Mouse (Mus musculus): ENCODE results near the gene Crybg1. TPM values are rescaled to one million over a fixed set of nuclear protein-coding genes. Genes with fewer than 3 reads are reported as not detected.

The Crybg1 gene
- total RNA-seq, 1 experiment from 2014 or later, result 0.85 TPM

DNA sequence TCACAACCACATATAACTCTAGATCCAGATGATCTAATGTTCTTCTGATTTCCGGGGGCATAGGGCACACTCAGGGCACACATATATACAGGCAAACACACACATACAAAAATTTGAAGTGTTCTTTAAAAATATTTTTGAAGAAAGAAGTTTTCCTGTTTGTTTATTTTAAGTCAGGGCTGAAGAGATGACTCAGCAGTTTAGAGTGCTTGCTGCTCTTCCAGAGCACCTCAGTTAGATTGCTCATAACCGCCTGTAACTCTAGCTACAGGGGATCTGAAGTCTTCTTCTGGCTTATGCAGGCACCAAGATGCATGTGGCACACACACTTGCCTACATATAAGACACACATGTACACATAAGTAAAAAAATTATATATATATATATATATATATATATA lies 56.9 kb downstream of the Crybg1 start:
- no peak for DNase-seq

DNA sequence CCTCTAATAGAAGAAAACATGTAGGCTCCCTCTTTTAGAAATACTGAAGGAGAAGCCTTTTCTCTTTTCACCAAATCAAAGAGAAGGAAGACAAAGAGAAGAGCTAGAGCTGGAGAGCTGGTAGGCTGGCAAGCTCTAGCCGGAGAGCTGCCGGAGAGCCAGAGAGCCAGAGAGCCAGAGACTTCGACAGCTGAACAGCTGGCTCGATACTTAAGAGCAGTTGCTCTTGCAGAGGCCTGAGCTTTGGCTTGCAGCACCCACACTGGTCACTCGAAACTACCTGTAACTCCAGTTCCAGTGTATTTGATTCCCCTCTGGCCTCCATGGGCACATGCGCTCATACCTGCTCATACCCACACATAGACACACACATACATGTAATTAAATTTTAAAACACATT lies 68.3 kb downstream of the Crybg1 start:
- no peak for DNase-seq

DNA sequence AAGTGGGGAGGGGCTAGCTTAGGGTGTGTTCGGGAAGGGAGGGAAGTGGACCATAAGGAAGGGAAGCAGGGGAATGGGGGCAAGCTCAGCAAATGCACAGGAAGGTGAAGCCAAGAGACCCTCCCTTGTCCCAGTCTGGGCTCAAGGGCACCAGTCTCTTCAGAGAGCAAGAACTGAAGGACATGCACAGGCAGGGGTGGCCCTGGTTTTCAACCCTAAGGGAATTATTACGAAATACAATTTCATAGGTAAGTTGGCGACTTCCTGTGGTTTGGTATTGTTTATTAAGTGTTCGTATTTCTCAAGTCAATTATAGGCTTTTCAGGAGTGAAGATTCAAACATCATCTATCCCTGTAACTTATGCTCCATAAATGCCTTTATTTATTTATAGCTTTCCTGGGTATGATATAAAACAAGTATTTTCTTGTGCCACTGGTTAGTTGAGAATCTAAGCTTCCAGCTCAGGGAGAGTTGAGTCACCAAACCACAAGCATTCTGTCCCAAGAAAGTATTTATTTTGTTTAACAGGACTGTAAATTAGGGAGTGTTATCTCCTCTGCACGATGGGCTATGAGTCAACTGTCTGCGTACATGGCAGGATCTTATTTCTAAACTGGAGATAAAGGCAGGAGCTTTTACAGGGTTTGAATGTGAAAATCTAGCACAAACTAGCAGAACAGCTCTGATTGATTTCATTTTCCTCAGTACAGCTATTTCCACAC lies 69.7 kb downstream of the Crybg1 start:
- no peak for DNase-seq

DNA sequence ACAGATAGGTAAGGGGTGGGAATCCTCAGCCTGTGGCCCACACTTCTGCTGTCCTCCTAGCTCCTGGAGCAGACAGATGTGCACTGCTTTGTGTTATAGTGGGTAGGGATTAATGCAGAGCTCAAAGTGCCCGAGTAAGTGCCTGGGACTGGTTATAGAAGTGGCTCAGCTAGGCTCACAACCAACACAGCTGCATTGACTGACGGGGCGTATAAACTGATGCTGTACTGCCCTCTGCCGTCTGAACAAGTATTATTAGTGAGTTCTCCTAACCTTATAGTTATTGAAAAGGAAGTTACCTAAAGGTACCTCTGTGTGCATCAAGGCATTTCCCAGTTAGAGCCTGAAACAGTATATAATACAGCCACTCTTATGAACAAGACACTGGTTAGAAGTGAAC lies 77.6 kb downstream of the Crybg1 start:
- peak; percentile 51 for DNase-seq

DNA sequence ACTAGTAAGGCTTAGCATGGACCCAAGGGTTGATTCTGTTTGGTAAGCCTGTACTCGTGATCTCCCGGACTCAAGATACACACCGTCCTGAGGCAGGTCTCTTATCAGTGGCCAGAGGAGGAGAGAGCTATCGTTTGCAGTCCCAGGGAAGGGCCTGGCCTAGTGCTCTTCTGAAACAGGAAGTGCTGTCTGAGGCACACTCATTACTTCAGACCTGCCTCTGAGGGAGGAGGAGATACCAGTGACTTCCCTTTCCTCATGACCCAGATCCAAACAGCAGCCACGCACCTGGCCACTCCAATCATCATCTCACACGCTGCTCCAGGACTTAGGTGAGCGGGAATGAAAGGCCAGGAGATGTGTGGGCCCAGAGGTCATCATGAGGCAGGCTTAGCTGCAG lies 79.5 kb downstream of the Crybg1 start:
- DNase-seq, result no peak

DNA sequence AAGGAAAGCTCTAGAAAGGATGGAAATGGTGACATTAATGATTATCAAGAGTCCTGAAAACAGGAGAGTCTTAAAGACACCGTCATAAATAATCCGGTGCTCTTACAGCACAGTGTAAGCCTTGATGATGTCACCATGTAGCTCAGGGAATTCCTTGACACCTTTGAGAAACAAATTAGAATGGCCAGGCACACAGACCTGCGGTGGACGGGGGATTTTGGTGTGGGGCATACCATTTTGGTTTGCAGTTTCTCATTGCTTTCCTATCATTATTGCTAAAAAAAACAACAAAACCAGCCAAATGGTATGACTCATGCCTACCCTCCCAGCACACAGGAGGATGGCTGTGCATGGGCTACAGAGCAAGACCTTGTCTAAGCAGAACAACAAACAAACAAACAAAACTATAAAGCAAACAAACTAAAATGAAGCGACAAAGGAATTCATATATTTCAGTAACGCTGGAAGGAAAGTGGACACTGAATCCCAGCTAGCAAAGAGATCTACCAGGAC lies 82.7 kb downstream of the Crybg1 start:
- no peak for DNase-seq

DNA sequence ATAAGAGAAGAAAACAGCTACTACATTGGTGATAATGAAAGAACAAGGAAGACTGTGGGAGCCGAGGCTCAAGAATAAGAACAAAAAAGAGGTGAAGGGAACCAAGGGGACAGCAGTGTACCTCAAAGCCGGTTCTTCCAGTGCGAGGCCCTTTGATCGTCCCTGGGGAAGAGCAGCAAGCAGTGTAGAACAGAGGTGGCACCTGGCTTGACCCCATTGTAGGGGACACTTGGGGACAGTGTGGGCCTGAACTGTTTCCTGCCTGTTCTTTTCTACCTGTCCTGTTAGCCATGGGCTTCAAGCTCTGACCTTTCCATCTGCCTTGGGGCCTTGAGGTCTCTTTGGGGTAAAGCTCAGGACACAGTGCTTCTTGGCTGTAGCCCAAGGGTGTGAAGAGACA lies 85.7 kb downstream of the Crybg1 start:
- DNase-seq, result no peak

DNA sequence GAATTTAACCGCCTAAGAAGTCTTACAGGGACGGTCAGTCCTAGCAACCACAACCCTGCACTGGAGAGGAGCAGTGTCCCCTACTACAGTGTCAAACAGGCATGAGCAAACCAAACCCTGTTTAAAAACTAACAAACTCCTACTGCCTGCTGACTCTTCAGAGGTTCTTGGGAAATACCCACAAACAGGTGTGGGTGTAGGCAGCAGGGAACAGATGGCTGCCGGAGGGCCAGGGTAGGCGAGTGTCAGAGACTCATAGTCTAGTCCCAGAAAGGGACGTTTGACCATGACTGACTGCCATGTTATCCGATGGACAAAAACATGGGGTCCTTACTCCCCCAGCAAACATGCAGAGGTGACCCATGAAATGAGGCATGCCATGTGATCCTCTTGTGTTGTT lies 97.7 kb downstream of the Crybg1 start:
- no peak for DNase-seq

DNA sequence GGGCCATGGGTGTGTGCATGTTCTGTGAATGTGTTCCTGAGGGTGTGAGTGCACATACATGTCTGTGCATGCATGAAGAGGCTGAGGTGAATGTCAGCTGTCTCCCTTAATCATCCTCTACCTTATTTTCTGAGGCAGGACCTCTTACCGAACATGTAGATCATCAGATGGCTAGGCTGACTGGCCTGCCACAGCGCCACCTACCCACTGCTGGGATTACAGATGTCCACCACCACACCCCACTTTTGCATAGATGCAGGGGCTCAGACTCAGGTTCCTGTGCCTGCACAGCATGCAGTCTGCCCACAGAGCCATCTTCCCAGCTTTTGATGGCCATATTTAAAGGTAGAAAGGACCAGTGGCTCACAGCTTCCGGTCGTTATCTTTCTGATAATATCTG lies 103.9 kb downstream of the Crybg1 start:
- DNase-seq, result no peak

DNA sequence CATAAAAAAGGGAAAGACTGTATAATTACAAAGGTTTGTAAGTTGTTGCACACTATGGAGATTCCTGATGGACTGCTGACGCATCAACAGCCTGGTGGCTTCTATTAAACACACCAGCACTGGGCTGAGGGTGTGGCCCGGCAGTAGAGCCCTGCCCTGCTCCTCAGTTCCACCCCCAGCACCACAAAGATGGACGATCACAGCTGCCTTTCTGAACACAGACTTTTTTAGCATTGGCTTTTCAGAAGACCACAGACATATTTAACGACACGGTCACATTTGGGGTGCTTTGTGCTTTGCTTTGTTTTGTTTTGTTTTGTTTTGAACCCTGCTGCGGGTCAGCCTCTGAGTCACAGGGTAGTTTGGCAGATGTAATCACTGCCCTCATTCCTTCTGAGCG lies 105.0 kb downstream of the Crybg1 start:
- no peak for DNase-seq

DNA sequence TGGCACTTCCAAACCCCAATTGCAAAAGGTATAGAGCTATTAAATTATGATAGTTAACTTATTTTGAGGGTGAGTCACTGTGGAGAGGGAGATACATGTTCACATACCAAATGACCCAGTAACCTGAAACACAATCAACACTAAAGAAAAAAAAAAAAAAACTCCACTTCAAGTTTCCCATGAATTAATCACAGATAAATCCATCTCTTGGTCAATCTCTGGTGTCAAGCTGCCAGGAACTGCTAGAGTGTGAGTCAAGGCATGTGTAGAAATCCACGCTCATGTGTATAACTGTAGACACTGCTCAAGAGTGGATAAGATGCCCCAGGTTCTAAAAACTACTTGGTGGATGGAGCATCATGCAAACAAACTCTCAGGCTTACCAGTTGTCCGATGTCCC lies 109.5 kb downstream of the Crybg1 start:
- no peak for DNase-seq

DNA sequence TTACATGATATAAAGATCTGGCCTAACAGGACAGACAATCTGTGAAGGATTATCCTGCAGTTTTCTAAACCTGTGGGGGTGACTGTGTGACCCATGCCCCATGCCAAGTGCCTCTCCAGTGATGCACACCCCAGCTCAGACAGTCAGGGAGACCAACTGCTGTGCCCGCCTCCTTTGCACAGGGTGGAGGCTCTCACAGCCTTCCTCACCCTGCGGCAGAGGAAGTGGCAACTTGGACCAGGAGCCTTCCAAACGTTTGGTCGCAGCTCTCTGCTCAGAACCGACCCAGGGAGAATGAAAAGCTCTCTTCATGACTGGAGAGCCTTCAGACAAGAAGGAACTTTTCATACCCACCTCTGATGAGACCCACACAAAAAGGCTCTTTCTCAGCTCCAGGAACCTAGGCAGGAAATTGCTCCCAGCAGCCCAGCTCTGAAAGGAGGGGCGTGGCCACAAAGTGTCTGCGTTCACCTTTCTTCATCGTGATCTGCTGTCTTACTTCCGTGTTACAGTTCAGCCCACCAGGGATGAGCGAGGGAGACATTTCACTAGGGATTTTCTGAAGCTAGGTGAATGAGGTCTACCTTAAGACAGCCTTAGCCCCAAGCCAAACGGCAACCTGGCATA lies 110.6 kb downstream of the Crybg1 start:
- no peak for DNase-seq

DNA sequence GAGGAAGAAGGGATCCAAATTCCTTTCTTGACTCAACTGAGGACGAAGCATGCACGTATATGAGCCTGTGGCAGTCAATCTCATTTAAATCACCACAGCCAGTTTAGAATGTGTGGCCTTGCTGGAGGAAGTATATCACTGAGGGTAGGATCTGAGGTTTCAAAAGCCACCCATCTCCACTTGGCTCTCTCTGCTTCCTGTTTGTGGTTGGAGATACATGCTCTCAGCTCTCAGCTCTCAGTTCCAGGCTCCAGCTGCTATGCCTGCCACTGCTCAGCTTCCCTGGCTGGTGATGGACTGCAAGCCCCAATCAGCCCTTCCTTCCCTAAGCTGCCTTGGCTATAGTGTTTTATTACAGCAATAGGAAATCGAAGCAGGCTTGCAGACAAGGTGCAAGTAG lies 119.1 kb downstream of the Crybg1 start:
- DNase-seq, result no peak

DNA sequence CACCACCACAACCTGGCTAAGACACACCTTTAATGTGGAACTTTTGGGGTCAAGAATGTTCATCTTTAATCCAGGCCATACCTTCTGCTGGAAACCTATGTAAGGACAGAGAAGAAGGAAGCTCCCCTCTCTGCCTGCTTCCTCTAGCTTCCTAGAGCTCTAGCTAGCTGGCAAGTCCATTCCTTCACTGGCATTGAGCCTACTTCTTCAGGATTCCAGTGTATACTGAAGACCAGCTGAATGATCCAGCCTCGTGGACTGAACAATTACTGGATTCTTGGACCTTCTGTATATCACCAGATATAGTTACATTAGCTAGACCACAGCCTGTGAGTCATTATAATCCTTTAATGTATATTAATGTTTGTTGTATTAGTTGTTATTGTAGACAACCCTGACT lies 121.4 kb downstream of the Crybg1 start:
- no peak for DNase-seq

DNA sequence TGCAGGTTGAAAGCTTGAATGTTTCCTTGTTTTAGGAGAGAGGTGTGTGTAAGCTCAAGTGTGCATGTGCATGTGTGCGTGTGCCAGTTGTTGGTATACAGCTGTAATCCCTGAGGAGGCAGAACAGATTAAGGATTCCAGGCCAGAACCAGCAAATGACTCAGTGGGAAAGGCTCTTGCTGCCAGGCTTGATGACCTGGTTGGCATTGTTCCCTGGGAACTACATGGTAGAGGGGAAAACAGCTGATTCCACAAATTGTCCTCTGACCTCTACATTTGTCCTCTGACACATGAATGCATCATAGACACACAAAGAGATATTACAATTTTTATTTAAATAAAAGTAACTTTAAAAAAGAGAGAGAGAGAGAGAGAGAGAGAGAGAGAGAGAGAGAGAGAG lies 122.5 kb downstream of the Crybg1 start:
- DNase-seq, result peak; percentile 45

DNA sequence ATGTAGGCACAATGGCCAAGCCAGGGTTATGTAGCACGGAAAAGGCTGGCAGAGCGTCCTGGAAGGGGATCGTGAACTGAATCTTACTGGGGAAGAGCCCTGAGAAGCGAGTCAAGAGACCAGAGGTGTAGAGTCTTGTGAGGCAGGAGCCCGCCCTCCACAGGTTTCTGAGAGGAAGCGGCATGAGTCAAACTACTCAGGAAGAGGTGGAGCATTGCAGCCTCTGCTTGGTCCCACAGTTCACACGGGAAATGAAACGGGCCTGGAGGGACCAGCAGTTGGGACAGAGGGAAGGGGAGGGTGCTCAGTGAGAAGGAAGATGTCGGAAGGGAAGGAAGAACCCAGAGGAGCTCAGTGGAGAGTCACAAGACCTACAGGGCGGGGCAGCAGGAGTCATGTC lies 123.9 kb downstream of the Crybg1 start:
- DNase-seq, result no peak

DNA sequence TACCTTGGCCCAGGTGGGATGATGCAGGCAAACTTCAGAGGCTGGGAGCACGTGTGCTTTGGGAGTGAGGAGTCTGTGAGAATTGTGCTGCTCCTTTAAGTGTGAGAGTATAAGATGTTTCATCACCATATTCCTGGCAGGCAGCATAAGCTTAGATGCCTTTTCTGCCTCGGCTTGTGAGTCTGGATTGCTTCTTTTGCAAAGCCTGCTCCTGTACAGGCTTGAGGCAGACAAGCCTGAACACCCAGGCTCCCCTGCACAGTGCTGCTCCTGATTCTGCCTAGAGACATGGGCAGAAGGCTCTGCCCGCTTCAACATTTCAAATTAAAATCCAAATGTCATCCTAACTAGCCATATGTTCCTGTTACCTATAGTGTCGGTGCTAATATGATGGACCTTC lies 128.5 kb downstream of the Crybg1 start:
- DNase-seq, result no peak

DNA sequence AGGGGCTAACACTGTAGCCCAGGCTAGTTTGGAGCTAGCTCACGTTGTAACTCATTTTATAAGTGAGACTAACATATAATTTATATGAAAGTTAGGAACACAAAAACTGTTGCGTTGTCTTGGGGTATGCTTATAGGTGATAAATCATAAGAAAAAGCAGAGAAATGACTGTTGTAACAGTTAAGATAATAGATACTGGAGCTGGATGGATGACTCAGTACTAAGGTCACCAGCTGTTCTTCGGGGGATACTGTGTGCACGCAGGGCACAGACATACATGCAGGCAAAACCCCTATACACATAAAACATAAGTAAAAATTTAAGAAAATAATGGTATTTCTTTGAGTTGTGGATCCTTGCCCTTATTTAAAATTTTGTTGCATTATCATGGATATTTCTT lies 130.1 kb downstream of the Crybg1 start:
- DNase-seq, result no peak

DNA sequence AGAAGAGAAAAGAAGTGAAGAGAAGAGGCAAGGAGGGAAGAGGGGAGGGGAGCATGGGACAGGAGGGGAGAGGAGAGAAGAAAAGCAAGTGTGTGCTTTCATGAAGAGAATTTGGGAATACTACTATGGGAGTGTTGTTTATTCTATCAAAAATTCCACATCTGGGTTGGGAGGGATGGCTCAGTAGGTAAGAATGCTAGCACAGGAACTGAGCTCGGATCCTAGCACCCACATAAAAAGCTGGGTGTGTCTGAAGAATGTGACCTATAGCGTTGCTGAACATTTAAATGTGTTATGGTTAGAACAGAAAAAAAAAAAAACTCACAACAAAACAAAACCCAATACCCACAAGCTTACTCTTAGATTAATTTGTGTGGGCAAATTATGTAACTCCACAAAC lies 133.0 kb downstream of the Crybg1 start:
- no peak for DNase-seq

DNA sequence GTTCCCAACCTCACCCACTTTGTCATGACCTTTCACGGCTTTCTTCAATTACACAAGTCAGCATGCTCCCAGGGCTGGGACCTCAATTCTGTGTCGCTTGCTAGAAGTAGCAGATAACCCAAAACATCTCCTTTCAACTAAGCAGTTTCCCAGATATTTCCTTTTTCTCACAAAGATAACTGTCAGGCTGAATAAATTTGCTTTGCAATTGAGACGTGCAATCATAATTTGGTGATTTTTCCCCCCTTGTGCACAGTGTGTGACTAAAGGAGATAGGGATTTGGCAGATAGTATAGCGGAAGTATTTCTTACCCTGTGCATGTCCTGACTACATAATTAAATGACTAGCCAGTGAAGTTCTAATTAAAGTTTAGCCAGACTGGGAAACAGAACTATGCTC lies 134.8 kb downstream of the Crybg1 start:
- DNase-seq, result no peak

DNA sequence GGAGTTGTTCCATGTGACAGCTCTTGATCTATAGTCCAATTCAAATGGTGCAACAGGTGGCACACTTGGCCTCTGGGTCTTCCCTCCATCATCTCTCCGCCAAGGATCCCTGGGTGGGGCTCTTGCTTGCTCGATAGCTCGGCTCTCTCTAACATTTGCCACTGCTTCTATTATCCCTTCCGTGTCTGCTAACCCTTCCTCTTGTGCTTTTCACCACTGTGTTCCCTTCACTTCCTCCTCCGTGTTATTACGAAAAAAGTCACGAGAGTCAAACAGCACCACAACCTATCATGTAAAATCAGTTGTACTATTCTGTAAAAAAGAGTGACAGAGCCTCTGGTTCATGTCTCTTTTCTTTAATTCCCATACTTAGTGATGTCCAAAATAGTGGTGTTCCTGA lies 137.2 kb downstream of the Crybg1 start:
- DNase-seq, result no peak

DNA sequence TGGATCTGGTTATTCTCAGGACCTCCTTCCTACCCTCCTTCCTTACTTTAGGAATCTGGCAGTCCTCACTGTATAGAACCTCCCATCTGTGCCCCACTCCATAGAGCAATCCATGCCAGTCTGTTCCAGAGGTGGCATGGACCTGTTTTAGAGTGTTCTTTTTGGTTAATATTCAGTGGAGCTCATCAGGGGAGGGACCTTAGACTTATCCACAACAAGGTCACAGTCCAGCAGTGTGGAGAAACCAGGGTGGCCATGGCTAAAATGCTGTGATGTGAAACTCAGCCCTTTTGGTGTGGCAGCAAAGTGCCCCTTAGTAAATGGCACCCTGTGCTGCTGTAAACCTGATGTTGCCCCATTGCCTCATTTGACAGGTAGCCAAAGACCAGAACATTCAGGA lies 139.8 kb downstream of the Crybg1 start:
- DNase-seq, result no peak

DNA sequence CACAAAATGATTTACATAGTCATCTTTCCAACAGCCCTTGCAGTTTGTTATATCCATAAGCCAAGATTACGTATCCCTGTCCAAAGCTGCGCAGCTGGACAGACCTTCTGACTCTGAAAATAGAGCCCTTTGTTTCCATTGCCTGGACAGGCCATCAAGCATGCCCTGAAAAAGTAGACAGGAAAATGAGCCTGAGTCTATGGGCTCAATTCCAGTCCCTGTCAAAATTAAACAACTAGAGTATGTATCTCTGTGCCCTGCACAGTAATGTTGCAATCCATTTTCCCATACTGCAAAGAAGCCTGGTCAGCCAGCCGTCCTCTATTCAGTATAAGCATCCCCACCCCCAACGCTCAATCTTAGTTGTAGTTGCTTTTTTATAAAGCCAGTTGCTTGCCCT lies 141.8 kb downstream of the Crybg1 start:
- no peak for DNase-seq

Data from adrenal gland, postnatal 25 days (tissue).